Mouse (Mus musculus) thymus, adult 2 months (tissue): ENCODE data around the gene Ifnar1.

ENCODE experiments used
- CTCF ChIP-seq: fragments of 200-500 bp; IDR thresholded peaks from 2 replicates; pipeline ENCODE4 v1.5.1; 2012; ENCODE audit warnings: mild to moderate bottlenecking, control low read depth, low read length, moderate library complexity, borderline replicate concordance; ENCODE audit not compliant: control insufficient read depth, poor library complexity, insufficient read depth; ENCODE audit errors: extremely low read depth
- POLR2A ChIP-seq: fragments of 200-500 bp; IDR thresholded peaks from 2 replicates; pipeline ENCODE4 v1.6.1; 2012; ENCODE audit warnings: mild to moderate bottlenecking, low read length, control low read depth, moderate library complexity; ENCODE audit not compliant: control insufficient read depth, poor library complexity, insufficient read depth; ENCODE audit errors: extremely low read depth

DNA sequence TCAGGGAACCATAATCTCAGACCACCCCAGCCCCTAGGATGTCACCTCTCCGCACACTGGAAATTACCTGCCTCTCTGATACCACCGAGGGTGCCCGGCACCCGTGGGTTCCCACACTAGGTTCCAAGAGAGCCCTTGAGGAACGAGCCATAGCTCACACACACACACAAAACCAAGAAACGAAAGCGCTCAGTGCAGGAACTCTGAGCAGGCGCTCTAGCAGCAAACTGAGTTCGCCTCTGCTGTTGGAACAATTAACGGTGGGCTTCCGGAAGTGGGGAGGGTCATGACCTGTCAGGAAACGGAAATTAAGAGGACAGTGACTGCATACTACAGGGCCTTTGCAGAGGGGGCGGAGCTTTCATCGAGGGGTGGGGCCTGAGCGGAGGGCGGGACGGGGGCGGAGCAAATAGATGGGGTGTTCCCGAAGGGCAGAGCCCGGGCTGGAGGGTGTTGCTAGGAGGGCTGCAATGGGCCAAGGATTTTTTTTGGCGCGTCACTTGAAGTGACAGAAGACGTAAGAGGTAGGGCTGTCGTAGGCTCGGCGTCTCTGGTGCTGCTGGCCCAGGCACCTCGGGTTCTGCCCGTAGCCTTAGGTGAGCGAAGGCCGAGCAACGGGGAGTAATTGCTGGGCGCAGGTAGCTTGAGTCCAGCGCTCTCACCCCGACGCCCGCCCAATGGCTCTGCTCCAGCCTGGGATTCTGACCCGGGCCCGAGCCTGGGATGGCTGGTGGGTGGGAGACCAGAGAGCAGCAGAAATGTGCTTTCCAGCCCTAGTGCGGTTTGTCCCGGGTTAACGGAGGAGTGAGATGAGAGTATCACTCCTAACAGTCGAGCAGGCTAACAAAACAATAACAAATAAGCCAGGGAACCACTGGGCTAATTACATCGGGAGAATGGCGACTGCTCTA lies 20.2 kb upstream of the Ifnar1 start:
- TF ChIP-seq CTCF: no peak; the same call in 1 of the 2 replicates
- TF ChIP-seq POLR2A: peak; percentile 94
